Mouse (Mus musculus): ENCODE data around the gene Adra2b.

Adra2b gene

DNA sequence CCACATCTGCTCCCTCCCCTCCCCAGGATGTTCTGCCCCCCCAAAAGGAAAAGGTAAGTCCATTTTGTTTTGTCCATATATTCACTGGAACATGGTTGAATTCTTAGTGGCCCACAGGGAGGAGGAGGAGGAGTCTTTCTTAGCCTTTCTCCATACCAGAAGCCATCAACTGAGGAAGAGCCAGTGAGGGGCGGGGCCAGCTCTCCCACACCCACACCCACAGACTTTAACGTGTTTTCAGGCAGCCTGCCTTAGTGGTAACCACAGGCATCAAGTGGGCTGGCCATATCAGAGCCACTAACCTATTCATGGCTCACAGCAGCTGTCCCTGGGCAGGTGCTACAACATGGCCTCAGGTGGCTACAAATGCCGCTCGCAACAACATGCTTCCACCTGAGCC, 24.2 kb upstream of the Adra2b start:
- DNase-seq (ENCODE audit: low spot score), result no peak

DNA sequence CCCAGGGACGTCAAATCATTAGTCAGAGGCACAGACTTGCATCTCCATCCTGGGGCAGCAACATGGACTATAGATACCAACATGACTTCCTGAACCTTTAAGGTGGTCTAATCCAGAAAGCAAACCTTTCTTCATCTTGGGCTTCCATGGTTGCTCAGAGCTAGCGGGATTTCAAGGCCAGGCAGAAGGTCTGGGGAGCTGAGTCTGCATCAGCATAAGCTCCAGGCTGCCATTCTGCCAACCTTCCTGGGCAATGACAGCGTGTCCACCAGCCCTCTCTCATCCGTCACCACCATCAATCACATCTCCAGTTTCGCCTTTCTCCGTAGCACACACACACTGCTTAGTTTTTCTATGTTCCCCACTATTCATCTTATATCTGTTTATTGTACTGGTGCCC, 23.7 kb upstream of the Adra2b start:
- DNase-seq (ENCODE audit: low spot score), result no peak

DNA sequence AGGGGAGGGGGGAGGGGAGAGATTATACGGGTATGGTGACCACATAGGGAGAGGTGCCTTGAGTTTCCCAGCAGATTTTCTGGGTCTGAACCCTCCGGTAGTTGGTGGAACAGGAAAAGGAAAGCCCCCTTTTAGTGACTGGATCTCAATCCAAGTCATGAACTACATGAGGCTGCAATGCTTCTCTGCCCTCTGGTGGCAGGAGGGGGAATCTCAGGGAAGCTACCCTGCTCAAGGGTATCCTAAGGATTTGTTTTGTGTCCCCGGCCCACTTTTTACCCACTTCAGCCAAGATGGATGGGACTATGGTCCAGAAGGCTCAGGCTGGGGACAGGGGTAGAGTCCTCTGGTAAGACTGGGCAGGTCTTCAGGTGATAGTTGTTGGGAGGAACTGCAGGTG, 21.8 kb upstream of the Adra2b start:
- DNase-seq (ENCODE audit: low spot score), result peak; percentile 73

DNA sequence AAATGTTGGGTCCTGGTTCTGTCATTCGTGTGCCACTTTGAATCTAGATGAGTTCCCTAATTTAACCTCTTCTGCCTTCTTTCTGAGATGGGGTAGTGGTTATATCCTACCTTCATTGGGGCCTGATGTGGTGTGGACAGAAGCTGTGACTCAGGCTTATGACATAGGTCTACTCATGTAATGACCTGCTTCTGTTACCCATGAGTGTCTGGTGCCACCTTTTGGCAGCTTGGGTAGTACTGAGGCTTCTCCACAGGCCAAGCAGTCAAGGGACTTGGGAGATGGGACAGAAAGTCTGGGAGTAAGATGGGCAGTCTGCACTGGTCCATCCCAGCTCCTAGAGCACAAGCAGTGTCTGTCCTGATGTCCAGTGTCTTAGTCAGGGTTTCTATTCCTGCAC, 16.7 kb upstream of the Adra2b start:
- DNase-seq (ENCODE audit: low spot score), result peak; percentile 55

DNA sequence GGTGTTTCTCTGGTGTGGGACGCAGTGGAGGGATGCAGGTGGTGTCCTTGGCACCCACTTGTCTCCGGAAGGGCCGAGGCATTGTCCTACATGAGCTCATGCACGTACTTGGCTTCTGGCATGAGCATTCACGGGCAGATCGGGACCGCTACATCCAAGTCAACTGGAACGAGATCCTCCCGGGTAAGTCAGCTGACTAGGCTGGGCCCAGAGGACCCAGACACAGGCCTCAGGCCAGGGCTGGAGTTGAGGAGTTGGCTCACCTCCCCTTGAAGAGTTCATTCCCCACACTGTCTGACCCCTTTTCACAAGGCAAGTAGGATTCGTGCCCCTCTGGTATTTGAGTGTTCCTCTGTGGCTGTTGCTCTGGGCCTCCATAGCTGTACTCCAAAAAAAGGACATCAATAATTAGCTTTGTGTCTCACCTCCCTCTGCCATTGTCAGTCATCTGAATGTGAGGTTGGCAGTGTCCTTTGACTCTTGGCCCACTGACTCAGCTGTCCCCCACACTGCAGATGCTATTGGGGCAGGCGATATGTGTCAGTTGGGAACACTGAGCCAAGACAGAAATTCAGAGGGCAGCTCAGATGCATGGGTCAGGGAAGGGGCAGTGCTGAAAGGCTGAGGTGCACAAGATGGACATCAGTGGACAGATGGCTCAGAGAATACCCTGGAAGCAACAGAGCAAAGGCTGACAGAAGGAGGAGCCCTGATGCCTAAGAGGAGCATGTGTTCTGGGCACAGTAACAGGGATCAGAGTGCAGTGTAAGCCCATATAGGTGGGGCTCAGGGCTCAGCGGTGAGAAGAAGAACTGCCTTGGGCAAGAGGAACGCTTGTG, 15.6 kb upstream of the Adra2b start:
- no peak for DNase-seq (ENCODE audit: low spot score)

DNA sequence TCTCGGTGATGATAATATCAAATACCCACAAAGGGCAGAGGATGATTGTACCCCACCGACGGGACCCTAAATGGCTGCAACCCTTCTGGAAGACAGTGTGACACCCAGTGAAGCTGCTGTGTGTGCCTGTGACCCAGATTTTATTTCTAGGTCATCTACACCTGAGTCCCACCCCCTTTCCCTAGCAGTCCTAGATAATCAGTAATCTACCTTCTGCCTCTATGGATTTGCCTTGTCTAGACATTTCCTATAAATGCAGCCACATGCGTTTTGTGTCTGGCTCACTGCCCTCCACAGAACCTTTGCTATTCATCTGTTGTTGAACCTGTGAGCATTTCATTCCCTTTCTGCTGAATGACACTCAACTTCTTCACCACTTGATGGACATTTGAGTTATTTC, 9.1 kb upstream of the Adra2b start:
- DNase-seq (ENCODE audit: low spot score), result no peak

DNA sequence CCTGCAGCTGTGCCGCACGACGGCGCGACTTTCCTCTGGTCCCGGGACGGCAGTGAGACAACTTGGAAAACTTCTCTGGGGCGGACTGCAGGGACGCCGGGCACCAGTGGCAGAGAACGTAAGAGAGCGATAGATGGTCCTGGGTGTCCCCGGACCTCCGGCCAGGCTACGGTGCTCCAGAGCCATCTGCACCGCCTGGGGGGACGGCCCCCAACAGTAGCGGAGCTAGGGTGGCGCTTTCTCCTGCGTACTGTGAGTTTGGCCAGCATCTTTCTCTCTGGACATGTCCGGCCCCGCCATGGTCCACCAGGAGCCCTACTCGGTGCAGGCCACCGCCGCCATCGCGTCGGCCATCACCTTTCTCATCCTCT, 259 bp downstream of the Adra2b start:
- no peak for DNase-seq (ENCODE audit: low spot score)

DNA sequence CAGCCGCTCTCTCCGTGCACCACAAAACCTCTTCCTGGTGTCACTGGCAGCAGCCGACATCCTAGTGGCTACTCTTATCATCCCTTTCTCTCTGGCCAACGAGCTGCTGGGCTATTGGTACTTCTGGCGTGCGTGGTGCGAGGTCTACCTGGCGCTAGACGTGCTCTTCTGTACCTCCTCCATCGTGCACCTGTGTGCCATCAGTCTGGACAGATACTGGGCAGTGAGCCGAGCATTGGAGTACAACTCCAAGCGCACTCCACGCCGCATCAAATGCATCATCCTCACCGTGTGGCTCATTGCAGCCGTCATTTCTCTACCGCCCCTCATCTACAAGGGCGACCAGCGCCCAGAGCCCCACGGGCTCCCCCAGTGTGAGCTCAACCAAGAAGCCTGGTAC, 688 bp downstream of the Adra2b start:
- DNase-seq (ENCODE audit: low spot score), result no peak

DNA sequence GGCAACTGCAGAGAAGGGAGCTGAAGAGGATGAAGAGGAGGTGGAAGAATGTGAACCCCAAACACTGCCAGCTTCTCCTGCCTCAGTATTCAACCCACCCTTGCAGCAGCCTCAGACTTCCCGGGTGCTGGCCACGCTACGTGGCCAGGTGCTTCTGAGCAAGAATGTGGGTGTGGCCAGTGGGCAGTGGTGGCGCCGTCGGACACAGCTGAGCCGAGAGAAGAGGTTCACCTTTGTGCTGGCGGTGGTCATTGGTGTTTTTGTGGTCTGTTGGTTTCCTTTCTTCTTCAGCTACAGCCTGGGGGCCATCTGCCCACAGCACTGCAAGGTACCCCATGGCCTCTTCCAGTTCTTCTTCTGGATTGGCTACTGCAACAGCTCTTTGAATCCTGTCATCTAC, 1.4 kb downstream of the Adra2b start:
- DNase-seq (ENCODE audit: low spot score), result no peak

DNA sequence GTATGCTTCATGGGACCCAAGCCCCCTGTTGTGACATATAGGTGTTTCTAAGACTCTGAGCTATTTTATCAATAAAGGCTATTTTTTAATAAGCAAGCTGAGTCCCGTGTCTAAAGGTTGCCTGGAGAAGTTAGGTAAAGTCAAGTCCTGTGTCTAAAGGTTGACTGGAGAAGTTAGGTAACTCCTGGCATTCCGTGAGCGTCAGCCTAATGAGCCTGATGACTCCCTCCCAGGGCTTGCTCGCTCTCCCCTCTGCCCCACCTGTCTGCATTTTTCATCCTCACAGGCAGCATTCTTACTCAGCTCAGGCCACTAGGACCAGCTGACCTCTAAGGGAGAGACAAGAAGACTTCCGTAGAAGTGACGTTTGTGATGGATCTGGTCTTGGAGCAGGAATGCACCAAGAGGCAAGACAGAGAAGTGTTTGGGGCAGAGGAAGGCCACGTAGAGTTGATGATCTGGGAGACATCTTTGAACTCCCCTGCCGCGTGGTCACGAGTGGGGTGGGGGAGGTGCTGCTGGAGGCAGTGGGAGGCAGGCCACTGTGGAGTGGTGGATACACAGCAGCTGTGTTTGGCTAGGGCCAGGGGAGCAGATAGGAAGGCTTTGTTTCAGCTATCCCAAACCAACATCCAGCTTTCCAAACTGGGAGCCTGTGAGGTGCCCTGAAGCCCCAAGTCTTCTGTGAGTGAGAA, 4.3 kb downstream of the Adra2b start:
- no peak for DNase-seq (ENCODE audit: low spot score)

DNA sequence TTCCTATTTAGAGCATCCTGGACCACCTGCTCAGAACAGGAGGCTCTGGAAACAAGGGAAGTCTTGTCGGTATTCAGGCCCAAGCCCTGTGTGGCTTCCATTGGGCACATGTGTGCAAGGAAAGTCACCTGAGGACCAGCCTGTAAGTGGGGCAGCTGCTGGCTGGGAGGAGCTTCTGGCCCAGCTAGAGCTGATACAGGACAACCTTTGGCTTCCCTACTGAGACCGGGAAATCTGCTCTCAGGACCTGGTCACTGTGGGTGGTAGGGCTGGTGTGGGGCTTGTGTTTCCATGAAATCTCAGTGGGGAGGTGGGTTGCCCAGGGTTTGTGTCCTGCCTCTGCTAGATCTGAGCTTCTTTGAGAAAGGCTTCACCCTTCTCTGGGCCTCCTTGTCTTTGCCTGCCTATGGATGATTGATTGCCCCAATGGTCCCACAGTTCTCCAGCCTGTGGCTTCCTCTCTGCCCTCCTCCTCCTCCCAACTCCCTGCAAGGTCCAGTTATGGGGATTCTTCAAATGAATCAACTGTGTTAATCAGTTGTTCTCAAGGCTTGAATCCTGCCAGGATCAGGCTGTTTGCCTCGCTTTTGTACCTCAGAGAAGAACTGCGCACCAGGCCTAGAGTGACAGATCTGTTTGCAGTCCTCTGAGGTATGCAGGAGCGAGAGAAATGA, 6.8 kb downstream of the Adra2b start:
- DNase-seq (ENCODE audit: low spot score), result no peak

DNA sequence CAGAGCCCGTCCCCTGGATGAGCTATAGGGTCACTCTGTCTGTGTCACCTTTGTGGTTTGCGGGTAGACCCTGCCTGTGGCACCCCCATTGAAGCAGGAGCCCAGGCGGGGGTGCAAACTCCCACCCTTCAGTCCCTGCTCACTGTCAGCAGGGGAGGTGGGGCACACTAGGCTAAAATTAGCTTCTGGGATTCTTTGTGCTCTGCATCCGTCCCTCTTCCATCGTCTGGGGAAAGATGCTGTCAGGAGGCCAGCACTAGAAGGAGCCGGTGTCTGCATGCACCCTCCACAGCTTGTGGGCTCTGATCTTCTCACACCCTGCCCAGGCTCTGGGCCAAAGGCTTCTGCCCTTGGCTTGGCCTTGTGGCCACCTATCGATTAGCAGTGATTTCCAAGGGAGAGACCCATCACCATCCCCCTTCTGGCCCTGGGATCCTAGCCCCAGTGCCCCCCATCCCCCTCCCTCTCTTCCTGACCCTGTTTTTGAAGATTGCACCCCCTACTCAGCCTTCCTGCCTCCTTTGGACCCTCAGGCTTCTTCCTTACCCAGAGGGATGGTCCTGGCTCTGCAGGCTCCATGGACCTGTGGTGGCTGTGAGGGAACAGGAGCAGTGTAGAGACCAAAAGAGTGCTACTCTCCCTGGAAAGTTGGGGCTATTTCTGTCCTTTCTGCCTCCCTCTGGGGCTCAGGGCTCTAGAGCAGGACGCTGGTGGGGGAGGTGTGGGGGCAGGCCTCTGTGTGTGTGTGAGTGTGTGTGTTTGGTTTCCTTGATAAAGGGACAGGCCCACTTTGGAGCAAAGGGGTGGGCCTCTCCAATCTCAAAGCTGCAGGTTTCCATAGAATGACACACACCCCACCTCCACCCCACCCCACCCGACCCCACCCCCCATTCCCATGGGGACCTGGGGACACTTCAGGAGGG, 7.8 kb downstream of the Adra2b start:
- no peak for DNase-seq (ENCODE audit: low spot score)

DNA sequence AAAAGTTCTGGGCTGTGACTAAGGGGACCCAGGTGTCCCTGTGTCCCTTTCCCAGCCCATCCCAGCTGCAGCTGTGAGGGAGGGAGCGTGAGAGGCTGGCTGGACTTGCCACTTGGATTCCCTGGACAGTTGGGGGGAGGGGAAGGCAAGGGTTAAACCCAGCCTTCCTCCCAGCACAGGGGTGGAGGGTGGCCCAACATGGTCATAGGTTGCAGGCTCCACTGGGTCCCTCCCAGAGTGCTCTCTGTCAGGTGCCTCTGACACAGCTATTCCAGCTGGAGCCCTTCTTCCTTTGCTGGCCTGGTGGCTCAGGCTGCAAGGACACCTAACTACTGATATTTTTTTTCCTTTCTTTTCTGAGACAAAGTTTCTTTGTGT, 8.5 kb downstream of the Adra2b start:
- DNase-seq (ENCODE audit: low spot score), result no peak

DNA sequence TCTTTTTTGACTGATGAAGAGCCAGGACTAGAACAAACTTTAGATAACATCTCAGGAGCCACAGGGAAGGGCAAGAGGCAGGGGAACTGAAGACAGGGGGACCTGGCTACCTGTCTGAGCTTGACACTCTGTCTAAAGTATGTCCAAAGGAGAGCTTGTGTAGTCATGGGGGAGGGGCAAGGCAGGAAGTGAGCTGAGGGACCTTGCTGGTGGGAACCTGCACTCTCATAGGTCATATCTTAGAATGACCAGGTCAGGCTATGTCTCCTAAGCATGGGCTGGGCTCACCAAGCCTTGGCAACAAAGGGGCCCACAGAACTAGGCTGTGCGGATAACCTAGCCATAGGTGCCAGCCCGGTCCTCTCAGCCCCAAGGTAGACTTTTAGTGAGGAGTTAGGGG, 9.1 kb downstream of the Adra2b start:
- no peak for DNase-seq (ENCODE audit: low spot score)

DNA sequence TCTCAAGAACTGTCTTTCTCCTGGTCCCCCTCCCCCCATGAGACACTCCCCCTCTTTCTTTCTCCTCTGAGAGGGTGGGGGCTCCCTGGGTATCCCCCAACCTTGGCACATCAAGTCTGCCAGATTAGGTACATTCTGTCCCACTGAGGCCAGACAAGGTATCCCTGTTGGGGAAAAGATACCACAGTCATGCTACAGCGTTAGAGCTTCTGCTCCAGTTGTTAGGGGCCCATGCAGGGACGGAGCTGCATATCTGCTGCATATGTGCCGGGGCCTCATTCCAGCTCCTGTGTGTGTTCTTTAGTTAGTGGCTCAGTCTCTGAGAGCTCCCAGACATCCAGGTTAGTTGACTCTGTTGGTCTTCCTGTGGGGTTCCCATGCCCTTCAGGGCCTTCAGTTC, 11.1 kb downstream of the Adra2b start:
- no peak for DNase-seq (ENCODE audit: low spot score)

DNA sequence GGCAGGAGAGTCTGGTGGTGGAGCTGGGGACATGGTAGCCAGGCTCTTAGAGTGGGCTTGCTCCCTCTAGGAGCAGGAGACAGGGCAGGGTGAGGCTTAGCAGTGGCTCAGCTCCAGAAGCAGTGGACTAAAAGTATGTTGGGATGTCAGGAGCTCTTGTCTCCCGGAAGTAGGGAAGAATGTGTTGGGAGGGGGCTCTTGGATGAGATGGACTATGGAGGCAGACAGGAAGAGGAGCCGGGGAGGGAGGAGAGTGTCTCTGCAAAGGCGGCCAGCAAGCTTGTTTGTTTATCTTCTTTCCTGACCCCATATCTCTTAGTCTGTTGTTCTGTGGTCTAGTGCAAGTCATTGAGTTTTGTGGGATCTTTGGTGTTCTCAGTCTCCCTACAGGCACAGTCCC, 12.1 kb downstream of the Adra2b start:
- DNase-seq (ENCODE audit: low spot score), result no peak

DNA sequence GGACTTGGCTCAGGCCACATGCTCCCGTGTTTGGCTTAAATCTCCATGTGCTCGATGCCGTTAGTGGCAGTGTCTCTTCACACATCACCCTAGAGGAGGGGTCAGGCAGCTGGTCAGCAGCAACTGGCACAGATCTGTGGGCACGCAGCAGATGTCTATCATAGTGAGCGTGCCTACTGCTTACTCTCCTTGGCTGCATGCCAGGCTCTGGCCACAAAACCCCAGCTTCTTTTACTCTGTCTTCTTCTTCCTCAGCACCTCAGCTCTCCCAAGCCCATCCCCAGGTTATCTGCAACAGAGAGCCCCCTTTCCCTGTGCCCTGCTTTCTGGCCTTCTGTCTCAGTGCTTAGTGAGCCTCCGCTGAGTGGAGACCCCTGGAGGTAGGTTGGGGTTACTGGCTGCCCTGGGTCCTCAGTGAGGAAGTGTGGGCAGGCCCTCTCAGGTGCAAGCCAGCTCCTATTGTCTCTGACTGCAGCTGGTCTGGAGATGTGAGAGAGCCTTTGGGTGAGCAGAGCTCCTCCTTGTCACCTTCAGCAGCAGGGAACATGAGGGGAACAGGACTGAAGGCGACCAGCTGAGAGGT, 12.8 kb downstream of the Adra2b start:
- DNase-seq (ENCODE audit: low spot score), result peak; percentile 58

DNA sequence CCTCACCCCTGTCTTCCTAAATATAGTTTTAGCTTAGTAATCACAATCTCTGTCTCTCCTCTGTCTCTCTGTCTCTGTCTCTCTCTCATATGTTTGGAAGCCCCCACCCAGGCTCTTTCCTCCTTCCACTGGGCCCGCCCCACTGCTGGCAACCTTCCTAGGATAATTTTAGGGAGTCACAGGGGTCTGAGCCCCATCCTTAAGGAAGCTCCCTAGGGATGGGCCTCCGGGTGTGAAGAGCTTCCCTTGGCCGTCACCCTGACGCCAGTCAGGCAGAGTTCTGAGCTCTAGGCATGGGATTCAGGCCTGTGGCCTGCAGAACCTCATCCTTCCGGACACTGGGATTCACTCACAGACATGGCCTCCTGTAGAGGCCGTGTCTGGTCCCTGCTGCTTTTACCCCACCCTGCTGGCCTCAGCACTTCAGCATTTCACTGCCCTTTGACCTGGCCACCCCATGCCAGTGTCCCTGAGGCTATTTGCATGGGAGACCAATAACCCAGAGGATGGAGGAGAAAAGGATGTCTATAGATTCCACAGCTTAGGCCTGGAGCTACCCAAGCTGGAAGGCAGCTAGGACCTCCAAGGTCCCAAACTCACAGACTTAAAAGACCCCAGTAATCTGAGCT, 13.5 kb downstream of the Adra2b start:
- DNase-seq (ENCODE audit: low spot score), result no peak

DNA sequence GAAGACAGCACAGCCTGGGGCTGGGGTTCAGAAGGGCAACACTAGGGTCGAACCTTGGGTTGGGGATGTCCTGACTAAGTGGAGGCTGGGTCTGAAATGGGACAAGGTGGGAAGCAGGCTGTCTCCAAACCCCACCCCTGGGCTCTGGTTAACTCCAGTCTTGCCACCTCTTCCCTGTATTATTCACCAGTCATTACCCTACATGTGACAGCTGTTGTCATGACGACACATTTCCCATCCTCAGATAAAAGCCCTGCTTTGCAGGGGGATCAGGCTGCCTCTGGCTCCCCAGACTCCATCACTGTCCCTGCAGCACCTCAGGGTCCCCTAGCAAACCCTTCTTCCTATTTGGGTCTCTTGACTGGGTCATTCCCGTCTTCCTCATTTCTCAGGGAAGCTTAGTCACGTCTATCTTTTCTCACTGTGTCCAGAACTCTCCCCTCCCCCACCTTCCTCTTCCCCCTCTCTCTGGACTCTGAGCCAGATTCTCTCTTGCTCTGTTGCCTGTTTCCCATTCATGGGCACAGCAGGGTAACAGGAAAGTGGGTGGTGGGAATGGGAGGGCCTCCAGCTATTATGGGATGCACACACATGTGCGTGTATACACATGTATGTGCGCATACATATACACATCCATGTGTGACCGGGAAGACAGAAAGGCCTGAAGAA, 15.1 kb downstream of the Adra2b start:
- DNase-seq (ENCODE audit: low spot score), result peak; percentile 44

DNA sequence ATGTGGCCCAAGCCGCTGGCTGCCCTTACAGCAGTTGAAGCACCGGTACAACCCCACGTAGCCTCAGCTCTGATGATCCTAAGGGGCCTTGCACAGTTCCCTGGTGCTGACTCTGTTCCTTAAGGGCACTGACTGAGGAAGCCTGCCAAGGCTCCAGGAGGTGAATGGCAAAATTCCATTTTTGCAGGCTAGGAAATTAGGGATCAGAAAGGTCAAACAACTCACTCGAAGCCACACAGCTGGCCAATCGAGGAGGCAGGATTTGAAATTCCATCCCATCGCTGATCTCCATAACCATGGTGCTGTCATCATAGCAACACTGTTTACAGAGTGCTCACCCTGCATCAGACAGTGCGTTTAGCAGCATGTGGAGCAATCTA, 15.6 kb downstream of the Adra2b start:
- no peak for DNase-seq (ENCODE audit: low spot score)

DNA sequence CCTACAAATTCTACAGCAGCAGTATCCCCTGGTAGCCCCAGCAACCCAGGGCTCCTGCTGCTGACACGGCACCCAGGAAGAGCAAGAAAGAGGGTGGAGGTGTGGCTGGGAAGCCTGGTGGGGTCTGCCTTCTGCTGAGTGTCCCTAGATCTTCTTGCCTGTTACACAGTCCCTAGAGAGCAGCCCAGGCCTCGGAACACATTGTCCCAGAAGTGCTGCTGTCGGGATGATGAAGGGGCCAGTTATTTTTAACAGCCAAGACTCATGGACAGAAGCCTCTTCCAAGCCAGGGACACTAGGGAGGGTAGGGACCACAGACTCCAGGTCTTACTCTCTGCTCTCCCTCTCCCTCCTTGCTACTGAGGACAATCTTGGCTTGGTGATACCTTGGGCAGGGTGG, 16.2 kb downstream of the Adra2b start:
- DNase-seq (ENCODE audit: low spot score), result no peak
